Mouse (Mus musculus) C2C12 (cell line): Measurements from ENCODE around the gene Rps6ka5. TPM values are rescaled to one million over a fixed set of nuclear protein-coding genes. Genes with fewer than 3 reads are reported as not detected.

ENCODE experiments used
- H3K27me3 ChIP-seq: one replicate; pipeline ENCODE4 v1.6.1; 2011; ENCODE audit not compliant: control insufficient read depth, insufficient read depth, insufficient read length
- H3K36me3 ChIP-seq: one replicate; pipeline ENCODE4 v1.6.1; 2011; ENCODE audit not compliant: control insufficient read depth, insufficient read depth
- H3K4me3 ChIP-seq: one replicate; pipeline ENCODE4 v1.5.1; 2011; ENCODE audit warnings: mild to moderate bottlenecking, control low read depth; ENCODE audit not compliant: poor library complexity, insufficient read depth, severe bottlenecking
- H3K79me2 ChIP-seq: one replicate; pipeline ENCODE4 v1.6.1; 2011; ENCODE audit not compliant: control insufficient read depth, insufficient read depth
- H3K79me3 ChIP-seq: one replicate; pipeline ENCODE4 v1.6.1; 2011; ENCODE audit warnings: low read depth, control low read depth
- H3ac ChIP-seq: one replicate; pipeline ENCODE3; 2011; ENCODE audit warnings: low read depth; ENCODE audit not compliant: control insufficient read depth, insufficient read length
- CEBPB ChIP-seq: IDR thresholded peaks from one replicate; pipeline ENCODE4 v1.6.1; 2011; ENCODE audit warnings: low read depth, mild to moderate bottlenecking, control low read depth, moderate library complexity
- CTCF ChIP-seq: IDR thresholded peaks from one replicate; pipeline ENCODE4 v1.5.1; 2011; ENCODE audit not compliant: control insufficient read depth, insufficient read depth, insufficient read length
- FOSL1 ChIP-seq: IDR thresholded peaks from one replicate; pipeline ENCODE4 v1.8.0; 2011; ENCODE audit warnings: mild to moderate bottlenecking, low read length; ENCODE audit not compliant: poor library complexity, insufficient read depth, severe bottlenecking
- MAX ChIP-seq: IDR thresholded peaks from one replicate; pipeline ENCODE4 v1.6.1; 2011; ENCODE audit warnings: mild to moderate bottlenecking, control low read depth
- MYOD1 ChIP-seq: IDR thresholded peaks from one replicate; pipeline ENCODE4 v1.6.1; 2011; ENCODE audit warnings: low read depth; ENCODE audit not compliant: control insufficient read depth, insufficient read length
- MYOG ChIP-seq: IDR thresholded peaks from one replicate; pipeline ENCODE4 v1.6.1; 2011; ENCODE audit not compliant: control insufficient read depth, insufficient read length; ENCODE audit errors: extremely low read depth
- USF1 ChIP-seq: IDR thresholded peaks from one replicate; pipeline ENCODE4 v1.6.1; 2011; ENCODE audit warnings: low read depth, mild to moderate bottlenecking, control low read depth, moderate library complexity
- polyA plus RNA-seq: library from polyadenylated mRNA; unstranded; fragments of >200 nt; fragmentation: generic; extraction: Trizol; gene quantifications from one replicate; pipeline ENCODE4 v1.2.1, GENCODE M21; 2012; ENCODE audit warnings: missing spikeins

Gene Rps6ka5
- polyA plus RNA-seq, 1 experiment, result 0.92 TPM

DNA sequence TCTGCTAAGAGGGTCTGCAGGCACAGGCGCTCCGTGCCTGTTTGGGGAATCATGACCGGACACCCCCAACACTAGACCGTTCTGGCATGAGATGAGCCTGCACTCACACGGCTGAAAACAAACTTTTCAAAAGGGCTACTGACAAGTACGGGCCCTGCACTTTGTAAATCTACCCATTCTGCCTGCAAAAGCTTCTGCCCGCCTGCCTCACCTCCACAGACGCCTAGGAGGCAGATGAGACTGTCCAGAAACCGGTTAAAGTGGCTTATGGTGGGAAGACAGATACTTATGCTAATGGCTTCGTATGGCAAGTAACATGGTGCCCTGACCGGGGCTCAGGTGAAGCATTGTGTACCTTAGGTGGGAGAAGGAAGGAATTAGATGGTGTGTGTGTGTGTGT is 189.7 kb downstream of the Rps6ka5 start:
- no peaks in the 10 kb centered on the region for H3K27me3 ChIP-seq
- no peak overlapping the region for H3ac ChIP-seq
- no peaks in the 10 kb centered on the region for H3K79me3 ChIP-seq
- no peak for TF ChIP-seq CTCF
- TF ChIP-seq CEBPB, result no peak
- TF ChIP-seq USF1, result no peak
- no peak for TF ChIP-seq MAX
- no peak for TF ChIP-seq MYOG
- no peak for TF ChIP-seq MYOD1
- TF ChIP-seq FOSL1, result no peak
- no peak overlapping the region for H3K4me3 ChIP-seq
- H3K79me2 ChIP-seq, result no peaks in the 10 kb centered on the region
- no peaks in the 10 kb centered on the region for H3K36me3 ChIP-seq

DNA sequence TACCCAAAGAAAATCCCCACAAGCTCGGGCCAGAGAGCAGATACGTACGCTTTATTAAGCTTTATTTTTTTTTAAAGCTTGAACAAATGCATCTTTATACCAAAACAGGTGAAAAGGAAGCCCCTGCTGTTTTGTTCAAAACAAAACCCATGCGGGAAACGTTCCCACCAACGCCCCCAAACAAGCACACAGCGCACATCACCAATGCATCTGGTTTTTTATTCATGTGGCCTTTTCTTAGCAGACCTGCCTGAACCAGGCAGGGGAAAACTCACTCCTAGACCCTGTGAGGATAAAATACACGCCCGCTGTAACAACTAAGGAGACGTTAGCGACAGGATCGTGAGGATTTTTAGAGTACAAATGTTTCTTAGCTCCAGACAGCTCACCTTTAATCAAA is 191.8 kb downstream of the Rps6ka5 start:
- TF ChIP-seq CTCF (no peak), MAX (no peak), MYOD1 (no peak), USF1 (no peak), CEBPB (no peak), MYOG (no peak), FOSL1 (no peak)
- H3K79me3 ChIP-seq, result no peaks in the 10 kb centered on the region
- H3ac ChIP-seq, result no peak overlapping the region
- no peak overlapping the region for H3K4me3 ChIP-seq
- H3K27me3 ChIP-seq, result no peaks in the 10 kb centered on the region
- H3K79me2 ChIP-seq, result no peaks in the 10 kb centered on the region
- H3K36me3 ChIP-seq, result no peaks in the 10 kb centered on the region

DNA sequence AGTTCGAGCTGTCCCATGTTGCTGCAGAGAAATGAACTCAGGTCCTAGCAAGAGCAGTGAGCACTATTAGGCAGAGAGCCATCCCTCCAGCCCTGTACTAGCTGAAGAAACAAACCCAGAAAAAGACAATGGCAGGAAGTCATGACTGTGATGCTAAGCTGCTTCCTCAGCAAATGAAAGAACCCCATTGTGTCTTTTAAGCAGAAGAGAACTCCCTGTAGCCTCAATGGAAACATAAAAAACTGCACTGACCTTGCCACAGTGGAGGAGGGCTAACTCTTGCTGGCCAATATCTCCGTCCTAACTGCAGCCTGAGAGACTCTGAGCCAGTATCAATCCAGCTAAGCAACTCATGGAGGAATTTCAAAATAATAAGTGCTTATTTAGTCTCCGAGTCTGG is 192.8 kb downstream of the Rps6ka5 start:
- no peak overlapping the region for H3ac ChIP-seq
- no peaks in the 10 kb centered on the region for H3K27me3 ChIP-seq
- H3K79me3 ChIP-seq, result no peaks in the 10 kb centered on the region
- H3K4me3 ChIP-seq, result no peak overlapping the region
- no peaks in the 10 kb centered on the region for H3K36me3 ChIP-seq
- no peaks in the 10 kb centered on the region for H3K79me2 ChIP-seq
- no peak for TF ChIP-seq FOSL1
- no peak for TF ChIP-seq USF1
- TF ChIP-seq MYOD1, result no peak
- no peak for TF ChIP-seq CEBPB
- no peak for TF ChIP-seq MAX
- TF ChIP-seq MYOG, result no peak
- TF ChIP-seq CTCF, result no peak

DNA sequence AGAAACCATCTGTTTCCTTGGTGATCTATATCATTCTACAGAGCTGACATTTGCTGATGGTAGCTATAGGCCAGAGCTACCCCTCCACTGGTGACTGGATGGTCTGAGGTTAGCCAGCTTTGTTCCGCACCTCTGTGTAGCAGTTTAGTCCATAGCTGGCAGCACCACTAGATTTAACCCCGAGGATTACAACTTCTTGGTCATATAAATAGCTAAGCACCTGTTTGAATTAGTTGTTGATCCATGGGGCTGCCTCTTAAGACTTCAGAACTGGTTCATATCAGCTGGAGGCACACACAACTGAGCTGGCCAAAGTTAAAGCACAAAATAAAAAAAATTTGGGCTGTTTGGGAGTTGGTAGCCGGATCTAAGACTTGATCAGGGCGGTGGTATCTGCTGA is 193.6 kb downstream of the Rps6ka5 start:
- Histone ChIP-seq H3K27me3 (no peaks in the 10 kb centered on the region), H3ac (no peak overlapping the region), H3K36me3 (no peaks in the 10 kb centered on the region), H3K79me2 (no peaks in the 10 kb centered on the region), H3K79me3 (no peaks in the 10 kb centered on the region), H3K4me3 (no peak overlapping the region)
- no peak for TF ChIP-seq FOSL1
- TF ChIP-seq MAX, result no peak
- no peak for TF ChIP-seq MYOD1
- TF ChIP-seq CTCF, result no peak
- TF ChIP-seq CEBPB, result no peak
- no peak for TF ChIP-seq MYOG
- TF ChIP-seq USF1, result no peak

DNA sequence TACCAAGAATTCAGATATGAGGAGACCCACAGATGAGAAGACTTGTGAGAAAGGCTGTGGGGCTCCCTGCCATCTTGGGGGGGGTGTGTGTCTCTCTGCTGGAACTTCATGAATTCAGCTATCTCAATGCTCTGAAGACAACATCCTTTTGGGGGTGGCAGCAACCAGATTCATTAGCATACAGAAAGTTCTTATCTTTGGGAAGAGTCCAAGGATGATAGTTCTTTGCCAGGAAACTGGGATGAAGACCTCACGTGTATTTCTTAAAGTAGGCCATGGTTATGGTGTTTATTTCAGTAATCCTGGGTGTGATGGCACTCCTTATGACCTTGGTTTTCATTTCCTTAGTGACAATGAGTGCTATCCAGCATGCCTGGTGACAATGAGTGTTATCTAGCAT is 195.0 kb downstream of the Rps6ka5 start:
- H3K36me3 ChIP-seq, result no peaks in the 10 kb centered on the region
- no peak overlapping the region for H3K4me3 ChIP-seq
- no peaks in the 10 kb centered on the region for H3K79me3 ChIP-seq
- no peak overlapping the region for H3ac ChIP-seq
- H3K79me2 ChIP-seq, result no peaks in the 10 kb centered on the region
- H3K27me3 ChIP-seq, result no peaks in the 10 kb centered on the region
- TF ChIP-seq CTCF, result no peak
- TF ChIP-seq CEBPB, result no peak
- no peak for TF ChIP-seq FOSL1
- TF ChIP-seq MYOG, result no peak
- no peak for TF ChIP-seq MAX

DNA sequence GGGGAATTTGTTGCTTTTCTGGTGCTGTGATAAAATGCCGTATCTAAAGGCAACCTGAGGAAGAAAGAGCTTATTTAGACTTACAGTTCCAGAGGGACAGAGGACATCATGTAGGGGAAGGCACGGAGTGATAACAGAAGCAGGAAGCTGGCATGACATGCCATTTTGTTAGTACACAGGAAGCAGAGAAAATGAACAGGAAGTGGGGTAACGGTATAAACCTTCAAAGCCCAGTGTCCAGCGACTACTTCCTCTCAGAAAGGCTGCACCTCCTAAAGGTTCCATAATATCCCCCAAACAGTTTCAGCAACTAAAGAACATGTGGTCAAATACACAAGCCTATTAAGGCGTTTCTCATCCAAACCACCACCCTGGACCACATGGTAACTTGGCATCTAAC is 195.9 kb downstream of the Rps6ka5 start:
- Histone ChIP-seq H3K79me3 (no peaks in the 10 kb centered on the region), H3K36me3 (no peaks in the 10 kb centered on the region), H3K4me3 (no peak overlapping the region), H3K79me2 (no peaks in the 10 kb centered on the region), H3ac (no peak overlapping the region), H3K27me3 (no peaks in the 10 kb centered on the region)
- TF ChIP-seq MYOG, result no peak
- TF ChIP-seq MYOD1, result no peak
- TF ChIP-seq FOSL1, result no peak
- no peak for TF ChIP-seq CEBPB
- no peak for TF ChIP-seq MAX
- no peak for TF ChIP-seq CTCF
- no peak for TF ChIP-seq USF1
